Comparison of ENCODE assay signal across 9 mouse cellular contexts in the genomic region with DNA sequence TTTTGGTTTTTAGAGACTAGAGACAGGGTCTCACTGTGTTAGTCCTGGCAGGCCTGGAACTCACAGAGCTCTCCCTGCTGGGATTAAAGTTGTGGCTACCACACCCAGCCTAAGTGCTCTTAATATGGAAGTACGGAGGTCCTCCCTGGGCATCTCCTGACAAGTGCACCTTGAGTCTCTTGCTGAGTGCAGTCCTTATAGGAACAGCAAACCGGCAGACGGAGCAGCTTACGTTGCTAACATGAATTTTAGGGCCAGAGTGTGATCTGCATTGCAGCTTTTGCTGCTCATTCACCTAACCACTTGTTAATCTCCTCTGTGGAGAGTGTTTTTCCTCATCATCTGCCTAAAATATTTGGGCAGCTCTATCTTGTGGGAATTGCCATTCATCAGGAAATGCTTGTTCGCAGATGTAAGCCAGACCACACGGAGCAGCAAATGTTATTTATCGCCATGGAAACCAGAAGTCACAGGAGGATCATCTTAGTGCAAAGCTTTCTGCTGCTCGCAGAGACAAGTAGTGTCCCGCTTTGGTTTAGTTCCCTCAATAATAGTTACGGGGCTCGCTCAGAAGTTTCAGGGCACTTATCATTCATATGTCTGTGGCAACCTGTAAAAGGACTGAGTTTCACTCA.
DNase-seq lines count a peak whose midpoint lies in the region; ATAC-seq and TF ChIP-seq lines count a peak whose summit lies in the region.
"Had no signal": no experiment of that assay in that cellular context is flagged by ENCODE, and none has a peak within 500 bp of the region (broad histone marks: within the 10 kb centered on the region; RNA-seq: fewer than 3 reads in every experiment).

No protein-coding gene starts in this region.

- no peak overlapping the region for H3K4me3 ChIP-seq in heart, embryonic 13.5 days
- H3K4me3 ChIP-seq in midbrain, embryonic 15.5 days, result no peak overlapping the region
- H3K4me3 ChIP-seq in left cerebral cortex, adult 2 months, result no peak overlapping the region

- H3K36me3 ChIP-seq in heart, embryonic 13.5 days, result no peaks in the 10 kb centered on the region
- no peaks in the 10 kb centered on the region for H3K36me3 ChIP-seq in midbrain, embryonic 15.5 days (replicated peaks)

- no peak overlapping the region for H3K9ac ChIP-seq in heart, embryonic 13.5 days
- no peak overlapping the region for H3K9ac ChIP-seq in midbrain, embryonic 15.5 days

- peaks cover 37% of the 10 kb centered on the region for H3K27me3 ChIP-seq in heart, embryonic 13.5 days (replicated peaks)
- H3K27me3 ChIP-seq in midbrain, embryonic 15.5 days (replicated peaks), result no peaks in the 10 kb centered on the region
- H3K27me3 ChIP-seq: CH12.LX had no signal

- no peak for TF ChIP-seq CTCF in left cerebral cortex, adult 2 months (IDR thresholded peaks at IDR 0.05)

- H3K4me2 ChIP-seq in heart, embryonic 13.5 days, result peak overlapping the region; percentile 16; the same call in 1 of the 2 replicates
- peak overlapping the region; percentile 22; the same call in 1 of the 2 replicates for H3K4me2 ChIP-seq in midbrain, embryonic 15.5 days

- ATAC-seq in common myeloid progenitor, adult 5-6 weeks (replicated peaks; ENCODE audit: low read depth, poor library complexity, severe bottlenecking), result peak; percentile 52; the same call in 1 of the 2 replicates
- no peak for ATAC-seq in heart, embryonic 13.5 days (ENCODE audit: extremely low read depth, insufficient number of reproducible peaks, low FRiP score, low TSS enrichment)
- ATAC-seq in midbrain, embryonic 15.5 days (replicated peaks), result no peak; the same call in 1 of the 2 replicates

- intact Hi-C loops in heart, postnatal 36 days (cut with DNase I), result no loop called here
- intact Hi-C loops in left cerebral cortex, adult 2 months (cut with DNase I), result no loop called here

- WGBS in heart, embryonic 13.5 days, result 27% methylated on average over 11 of the region's 11 CpGs
- 15% methylated on average over 11 of the region's 11 CpGs for WGBS in midbrain, embryonic 15.5 days

- H3K4me1 ChIP-seq in heart, embryonic 13.5 days, result peaks cover 16% of the 10 kb centered on the region
- H3K4me1 ChIP-seq in midbrain, embryonic 15.5 days, result peaks cover 34% of the 10 kb centered on the region

- DNase-seq in heart, adult 11 months, result peak; percentile 91
- no peak for DNase-seq in heart, postnatal 36 days
- DNase-seq in left cerebral cortex, adult 2 months (ENCODE audit: extremely low spot score in 1 of 2, low spot score in 2 of 2), result no peak
- DNase-seq in urinary bladder, postnatal 10 days (ENCODE audit: low spot score), result no peak
- DNase-seq in adrenal gland, postnatal 25 days, result no peak

- 0 out of 2 replicates have a peak overlapping the region, but pooled peaks have one; percentile 21 for H3K27ac ChIP-seq in heart, embryonic 13.5 days (replicated peaks)
- peak overlapping the region; percentile 36; the same call in 1 of the 2 replicates for H3K27ac ChIP-seq in midbrain, embryonic 15.5 days
- no peak overlapping the region for H3K27ac ChIP-seq in left cerebral cortex, adult 2 months

- H3K9me3 ChIP-seq in heart, embryonic 13.5 days, result no peaks in the 10 kb centered on the region
- H3K9me3 ChIP-seq in midbrain, embryonic 15.5 days, result no peaks in the 10 kb centered on the region
